Mouse (Mus musculus) central nervous system, embryonic 14 days (tissue): ENCODE data around the gene Snx22. TPM values are rescaled to one million over a fixed set of nuclear protein-coding genes. Genes with fewer than 3 reads are reported as not detected.

Experiments
- polyA plus RNA-seq: library from polyadenylated mRNA; depleted of rRNA; stranded (reverse); fragments of >200 nt; gene quantifications from 2 replicates; pipeline ENCODE4 v1.2.3, GENCODE M21; 2012; rRNA removed

The Snx22 gene
- 5.6 and 7.8 TPM in 2 replicates for polyA plus RNA-seq

GRCm38 (mm10) chr9:66069583-66069982 lies at the start of gene Snx22:
Snx22 (minus strand) TSS chr9:66069719.

GRCm38 (mm10) chr9:66059583-66060307 lies 9.8 kb downstream of the Snx22 start, which contains the start of gene Ppib:
Ppib (plus strand) TSS chr9:66060222.

Other genes starting within 250 kb of the Snx22 start
- 27.0 and 28.6 TPM in 2 replicates for gene Zfp609, start 242.2 kb downstream of the Snx22 start, polyA plus RNA-seq
- gene Pclaf, start 179.5 kb downstream of the Snx22 start, polyA plus RNA-seq, result 42.7 and 46.3 TPM in 2 replicates
- 23.0 and 23.7 TPM in 2 replicates for gene Trip4, start 160.9 kb downstream of the Snx22 start, polyA plus RNA-seq
- 19.3 TPM in 2 replicates for gene Csnk1g1, start 160.8 kb downstream of the Snx22 start, polyA plus RNA-seq
- gene Ppib, start 9.5 kb downstream of the Snx22 start, polyA plus RNA-seq, result 396 and 451 TPM in 2 replicates
- gene Snx1, start 56.9 kb upstream of the Snx22 start, polyA plus RNA-seq, result 98.4 and 113 TPM in 2 replicates
- 32.9 and 33.3 TPM in 2 replicates for gene Ciao2a, start 56.9 kb upstream of the Snx22 start, polyA plus RNA-seq
- gene Dapk2, start 88.5 kb upstream of the Snx22 start, polyA plus RNA-seq, result 1.0 and 1.5 TPM in 2 replicates